Mouse (Mus musculus) lung, embryonic 14.5 days (tissue): ENCODE data around the gene Vasp. TPM values are rescaled to one million over a fixed set of nuclear protein-coding genes. Genes with fewer than 3 reads are reported as not detected.

Experiments used
- ATAC-seq: fragments of 200-750 bp; cut with Nextera tagmentation; 2 replicates; pipeline ENCODE4 v1.8.0; 2017; ENCODE audit warnings: mild to moderate bottlenecking, moderate TSS enrichment, moderate library complexity; ENCODE audit not compliant: insufficient read depth
- DNase-seq: peaks from one replicate; pipeline ENCODE4 v3.0.0-alpha.2; 2015
- H3K27ac ChIP-seq: fragments of 300-500 bp; sonication (generic); 2 replicates; pipeline ENCODE4 v1.5.1; 2014; ENCODE audit warnings: low read depth, mild to moderate bottlenecking, moderate library complexity
- H3K27me3 ChIP-seq: fragments of 300-500 bp; sonication (generic); 2 replicates; pipeline ENCODE4 v1.6.1; 2014; ENCODE audit warnings: low read length, control low read depth; ENCODE audit not compliant: insufficient read depth
- H3K36me3 ChIP-seq: fragments of 300-500 bp; sonication (generic); 2 replicates; pipeline ENCODE4 v1.6.1; 2014; ENCODE audit warnings: control low read depth; ENCODE audit not compliant: insufficient read depth
- H3K4me1 ChIP-seq: fragments of 300-500 bp; sonication (generic); 2 replicates; pipeline ENCODE4 v1.6.1; 2014; ENCODE audit warnings: antibody characterized with exemption, control low read depth; ENCODE audit not compliant: insufficient read depth
- H3K4me2 ChIP-seq: fragments of 300-500 bp; sonication (generic); 2 replicates; pipeline ENCODE4 v1.6.1; 2014; ENCODE audit warnings: mild to moderate bottlenecking
- H3K4me3 ChIP-seq: fragments of 300-500 bp; sonication (generic); 2 replicates; pipeline ENCODE4 v1.5.1; 2014; ENCODE audit warnings: low read depth, low read length
- H3K9ac ChIP-seq: fragments of 300-500 bp; sonication (generic); 2 replicates; pipeline ENCODE4 v1.6.1; 2014
- H3K9me3 ChIP-seq: fragments of 300-500 bp; sonication (generic); 2 replicates; pipeline ENCODE4 v1.6.1; 2016; ENCODE audit warnings: low read depth, low read length, control low read depth
- CTCF ChIP-seq: IDR thresholded peaks from 2 replicates; pipeline ENCODE4 v1.5.1; 2016; ENCODE audit warnings: antibody characterized with exemption, low read depth
- WGBS: fragments of 180-500 bp; shearing (Covaris S2); extraction: QIAGEN DNeasy Blood & Tissue Kit; methylation state at CpG from one replicate; pipeline ENCODE4 v1.1.7; 2014; 5-methylcytosine and 5-hydroxymethylcytosine counted together
- polyA plus RNA-seq: library from polyadenylated mRNA; unstranded; fragments of >200 nt; fragmentation: Nextera tagmentation; extraction: Ambion mirVana; gene quantifications from 2 replicates; pipeline ENCODE4 v1.2.1, GENCODE M21; 2014

Vasp gene
- polyA plus RNA-seq, 1 experiment from 2014 or later, result 95.3 TPM

GRCm38 (mm10) chr7:19257390-19258022 is 14.1 kb downstream of the Vasp start:
- no peaks in the 10 kb centered on the region for H3K27me3 ChIP-seq
- H3K36me3 ChIP-seq, result peaks cover 77% of the 10 kb centered on the region
- H3K27ac ChIP-seq, result no peak overlapping the region
- ATAC-seq, result peak; percentile 82
- no peak overlapping the region for H3K4me2 ChIP-seq
- WGBS, result 38% methylated on average over 11 of the region's 11 CpGs
- H3K4me3 ChIP-seq, result no peak overlapping the region
- no peak overlapping the region for H3K9ac ChIP-seq
- H3K9me3 ChIP-seq, result no peaks in the 10 kb centered on the region
- no peaks in the 10 kb centered on the region for H3K4me1 ChIP-seq
- TF ChIP-seq CTCF, result no peak
- DNase-seq, result peak; percentile 82

- H3K9me3 ChIP-seq, result no peaks in the 10 kb centered on the region
- no peak for ATAC-seq
- no peak for DNase-seq
- H3K27me3 ChIP-seq, result no peaks in the 10 kb centered on the region
- H3K36me3 ChIP-seq, result peaks cover 68% of the 10 kb centered on the region
- 74% methylated on average over 7 of the region's 7 CpGs for WGBS
- no peak overlapping the region for H3K9ac ChIP-seq
- no peak overlapping the region for H3K4me3 ChIP-seq
- H3K4me2 ChIP-seq, result no peak overlapping the region
- no peak for TF ChIP-seq CTCF
- no peak overlapping the region for H3K27ac ChIP-seq
- H3K4me1 ChIP-seq, result no peaks in the 10 kb centered on the region
Measured at GRCm38 (mm10) chr7:19256567-19256966, 15.1 kb downstream of the Vasp start.

GRCm38 (mm10) chr7:19255395-19255794 is 16.2 kb downstream of the Vasp start:
- Histone ChIP-seq H3K27ac (no peak overlapping the region), H3K9ac (no peak overlapping the region), H3K4me1 (no peaks in the 10 kb centered on the region), H3K9me3 (no peaks in the 10 kb centered on the region), H3K4me2 (no peak overlapping the region), H3K27me3 (no peaks in the 10 kb centered on the region), H3K36me3 (peaks cover 56% of the 10 kb centered on the region), H3K4me3 (no peak overlapping the region)
- TF ChIP-seq CTCF, result no peak
- DNase-seq (no peak), ATAC-seq (no peak)
- WGBS, result 79% methylated on average over 17 of the region's 17 CpGs

- ATAC-seq (no peak), DNase-seq (no peak)
- Histone ChIP-seq H3K27me3 (no peaks in the 10 kb centered on the region), H3K9me3 (no peaks in the 10 kb centered on the region), H3K36me3 (peaks cover 38% of the 10 kb centered on the region), H3K4me1 (no peaks in the 10 kb centered on the region), H3K27ac (no peak overlapping the region), H3K4me2 (no peak overlapping the region), H3K9ac (no peak overlapping the region), H3K4me3 (no peak overlapping the region)
- no peak for TF ChIP-seq CTCF
- WGBS, result 62% methylated on average over 5 of the region's 5 CpGs
Measured at GRCm38 (mm10) chr7:19253437-19253836, 18.2 kb downstream of the Vasp start.

GRCm38 (mm10) chr7:19252078-19252477 is 19.5 kb downstream of the Vasp start:
- H3K27me3 ChIP-seq, result no peaks in the 10 kb centered on the region
- no peak for ATAC-seq
- 74% methylated on average over 4 of the region's 4 CpGs for WGBS

GRCm38 (mm10) chr7:19247511-19247910 is 24.1 kb downstream of the Vasp start:
- Histone ChIP-seq H3K27me3 (no peaks in the 10 kb centered on the region), H3K9ac (no peak overlapping the region), H3K4me1 (no peaks in the 10 kb centered on the region), H3K4me3 (no peak overlapping the region), H3K9me3 (no peaks in the 10 kb centered on the region), H3K27ac (no peak overlapping the region), H3K36me3 (peaks cover 16% of the 10 kb centered on the region; the same call in 1 of the 2 replicates), H3K4me2 (no peak overlapping the region)
- TF ChIP-seq CTCF, result no peak
- DNase-seq (no peak), ATAC-seq (no peak)
- WGBS, result 87% methylated on average over 2 of the region's 2 CpGs

More at GRCm38 (mm10) chr7:19252078-19252477, 19.5 kb downstream of the Vasp start:
- Histone ChIP-seq H3K27ac (no peak overlapping the region), H3K9ac (no peak overlapping the region), H3K4me3 (no peak overlapping the region), H3K9me3 (no peaks in the 10 kb centered on the region), H3K4me1 (no peaks in the 10 kb centered on the region), H3K4me2 (no peak overlapping the region), H3K36me3 (peaks cover 24% of the 10 kb centered on the region)
- DNase-seq, result no peak
- TF ChIP-seq CTCF, result no peak

- TF ChIP-seq CTCF, result no peak
- H3K4me1 ChIP-seq, result no peaks in the 10 kb centered on the region
- H3K4me3 ChIP-seq, result no peak overlapping the region
- 90% methylated on average over 1 of the region's 1 CpGs for WGBS
- H3K4me2 ChIP-seq, result no peak overlapping the region
- no peak overlapping the region for H3K9ac ChIP-seq
- H3K27me3 ChIP-seq, result no peaks in the 10 kb centered on the region
- no peak overlapping the region for H3K27ac ChIP-seq
- ATAC-seq, result no peak
- DNase-seq, result no peak
- H3K36me3 ChIP-seq, result peaks cover 16% of the 10 kb centered on the region; the same call in 1 of the 2 replicates
- H3K9me3 ChIP-seq, result no peaks in the 10 kb centered on the region
Measured at GRCm38 (mm10) chr7:19246855-19247254, 24.8 kb downstream of the Vasp start.
